Mouse (Mus musculus) thymus, postnatal 10 days (tissue): ENCODE results near the gene Sec14l3.
A peak's percentile ranks its signal among the peaks of the same experiment; 100 is the strongest.

ENCODE experiments used
- DNase-seq, 2 experiments: peaks; one replicate each; pipeline ENCODE4 v3.0.0; 2021; ENCODE audit warnings: low spot score in 2 of 2

The Sec14l3 gene

DNA sequence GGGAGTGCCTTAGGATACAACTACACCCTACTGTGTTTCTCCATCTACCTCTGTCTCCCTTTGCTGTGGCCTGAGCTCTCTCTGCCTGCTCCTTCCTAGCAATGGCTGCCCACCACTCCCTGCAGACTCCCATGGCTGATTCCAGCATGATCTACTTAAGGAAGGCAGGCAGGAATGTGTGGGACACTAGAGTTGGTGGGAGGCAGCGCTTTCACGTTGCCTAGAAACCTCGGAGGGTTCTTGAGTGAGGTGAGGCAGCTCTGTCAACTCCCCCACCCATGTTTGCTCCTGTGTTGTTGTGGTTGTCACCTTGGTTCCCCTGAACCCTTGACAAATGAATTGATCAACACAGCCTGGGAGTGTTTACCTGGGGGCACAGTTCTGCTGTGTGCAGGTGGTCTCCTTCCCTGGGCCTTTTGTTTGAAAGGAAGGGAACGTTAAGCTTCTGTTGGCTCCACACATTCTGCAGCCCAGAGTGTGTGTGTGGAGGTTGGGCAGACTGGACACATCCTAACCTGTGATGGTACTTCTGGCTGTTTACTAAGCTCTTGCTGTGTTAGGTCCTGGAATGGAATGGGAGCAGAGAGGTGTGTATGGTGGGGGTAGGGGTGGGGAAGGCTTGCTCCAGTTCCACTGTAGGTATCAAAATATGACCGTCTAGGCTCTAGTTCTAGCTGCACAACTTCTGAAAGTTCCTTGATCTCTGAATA, 3.6 kb upstream of the Sec14l3 start:
- no peak for DNase-seq

GRCm38 (mm10) chr11:4062523-4062922, 2.1 kb upstream of the Sec14l3 start:
- no peak for DNase-seq

- no peak for DNase-seq
These were observed 1.7 kb upstream of the Sec14l3 start for GRCm38 (mm10) chr11:4062981-4063380.

DNA sequence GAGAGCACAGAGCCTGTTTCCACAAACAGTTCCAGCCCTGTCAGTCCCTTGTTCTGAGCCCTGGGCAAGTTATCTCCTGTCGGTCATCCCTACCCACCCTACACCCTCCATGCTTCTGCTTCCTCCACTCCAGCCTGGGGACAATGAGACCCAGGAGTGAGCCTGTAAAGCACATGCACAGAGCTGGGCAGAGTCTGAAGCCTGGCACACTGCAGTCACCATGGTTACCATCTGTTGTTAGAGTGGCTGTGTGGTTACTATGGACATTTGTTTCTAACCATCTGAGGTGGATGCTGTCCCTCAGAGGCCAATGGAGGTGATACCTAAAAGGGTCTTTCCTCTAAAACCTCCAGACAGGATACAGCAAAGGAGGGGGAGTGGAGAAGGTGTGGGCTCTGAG, 5.0 kb downstream of the Sec14l3 start:
- no peak for DNase-seq

DNA sequence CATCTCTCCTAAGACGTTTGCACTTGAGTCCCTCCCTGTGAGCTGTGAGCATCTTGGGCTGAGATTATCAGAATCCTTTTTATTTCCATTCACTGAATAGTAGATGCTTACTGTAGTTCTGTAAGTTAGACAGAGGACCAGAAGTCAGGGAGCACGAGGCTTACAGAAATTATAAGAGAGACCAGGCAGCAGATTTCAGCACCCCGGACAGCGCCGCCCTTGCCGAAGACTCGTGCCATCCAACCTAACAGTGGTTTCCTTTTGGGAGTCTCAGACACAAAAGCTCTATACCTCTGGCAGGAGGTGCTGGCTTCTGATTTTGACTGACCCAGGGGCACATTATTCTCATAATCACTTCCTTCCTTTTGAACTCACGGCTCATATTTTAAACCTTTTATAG, 12.0 kb downstream of the Sec14l3 start:
- peak in 1 of 2 experiments; percentile 60 for DNase-seq

DNA sequence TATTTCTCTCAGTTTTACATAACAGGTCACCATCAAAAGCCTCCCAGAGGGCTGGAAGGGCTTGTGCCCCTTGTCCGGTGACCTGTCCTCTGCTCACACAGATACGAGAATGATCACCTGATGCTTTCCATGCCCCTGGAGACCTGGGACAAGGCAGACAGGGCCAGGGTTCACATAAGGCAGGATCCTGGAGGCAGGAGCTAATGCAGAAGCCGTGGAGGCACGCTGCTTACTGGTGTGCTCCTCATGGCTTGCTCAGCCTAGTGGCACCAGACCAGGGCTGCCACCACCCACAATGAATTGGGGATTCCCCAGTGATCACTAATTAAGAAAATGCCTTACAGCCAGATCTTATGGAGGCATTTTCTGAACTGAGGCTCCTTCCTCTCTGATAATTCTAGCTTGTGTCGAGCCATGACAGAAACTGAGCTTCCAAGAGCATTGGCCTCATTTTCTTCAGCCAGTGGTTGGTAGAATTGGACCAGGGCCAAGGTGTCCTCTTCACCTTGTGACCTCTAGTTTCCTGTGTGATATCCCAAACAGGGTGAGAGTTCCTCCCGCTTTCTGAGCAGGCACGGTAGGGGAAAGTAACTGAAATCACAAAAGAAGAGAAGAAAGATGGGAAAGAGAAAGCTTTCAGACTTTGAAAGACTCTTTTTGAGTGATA, 13.8 kb downstream of the Sec14l3 start:
- DNase-seq = no peak

DNA sequence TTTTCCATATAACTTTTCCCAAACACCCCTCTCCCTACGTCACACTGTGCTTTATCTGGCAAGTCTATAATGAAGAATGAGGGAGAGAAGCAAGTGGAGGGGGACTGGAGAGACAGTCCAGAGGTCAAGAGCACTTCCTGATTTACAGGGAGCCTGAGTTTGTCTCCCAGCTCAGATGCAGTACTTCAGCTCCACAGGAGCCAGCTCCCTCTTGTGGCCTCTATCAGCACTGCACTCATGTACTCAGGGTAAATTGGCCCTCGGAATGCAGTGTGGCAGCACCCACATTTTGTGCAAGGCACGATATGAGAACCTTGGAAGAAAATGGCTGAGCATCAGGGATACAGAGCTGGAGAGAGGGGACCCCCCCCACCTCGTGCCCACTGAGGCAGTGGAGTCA, 15.6 kb downstream of the Sec14l3 start:
- DNase-seq = peak in 1 of 2 experiments; percentile 48

- peak in 1 of 2 experiments; percentile 69 for DNase-seq
These were observed 18.9 kb downstream of the Sec14l3 start for GRCm38 (mm10) chr11:4083316-4084078.

- DNase-seq = no peak
These were observed 21.6 kb downstream of the Sec14l3 start for GRCm38 (mm10) chr11:4086246-4086645.

DNA sequence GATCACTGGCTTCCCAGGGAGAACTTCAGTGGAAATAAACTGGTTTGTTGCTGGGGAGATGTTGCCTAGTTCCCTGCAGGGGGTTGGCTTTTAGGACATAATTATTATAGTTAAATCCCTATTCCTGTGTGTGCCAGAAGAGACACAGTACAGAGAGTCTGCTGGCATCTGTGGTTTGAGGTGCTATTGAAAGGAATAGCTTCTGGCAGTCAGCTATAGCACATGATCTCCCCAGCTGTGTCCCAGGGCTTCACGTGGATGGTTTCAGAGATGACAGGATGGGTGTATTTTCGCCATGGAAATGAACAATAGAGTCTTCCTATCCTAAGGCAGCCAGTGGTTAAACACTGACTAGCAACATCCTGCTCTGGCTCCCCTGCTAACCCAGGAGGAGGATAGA, 22.6 kb downstream of the Sec14l3 start:
- DNase-seq = no peak

DNA sequence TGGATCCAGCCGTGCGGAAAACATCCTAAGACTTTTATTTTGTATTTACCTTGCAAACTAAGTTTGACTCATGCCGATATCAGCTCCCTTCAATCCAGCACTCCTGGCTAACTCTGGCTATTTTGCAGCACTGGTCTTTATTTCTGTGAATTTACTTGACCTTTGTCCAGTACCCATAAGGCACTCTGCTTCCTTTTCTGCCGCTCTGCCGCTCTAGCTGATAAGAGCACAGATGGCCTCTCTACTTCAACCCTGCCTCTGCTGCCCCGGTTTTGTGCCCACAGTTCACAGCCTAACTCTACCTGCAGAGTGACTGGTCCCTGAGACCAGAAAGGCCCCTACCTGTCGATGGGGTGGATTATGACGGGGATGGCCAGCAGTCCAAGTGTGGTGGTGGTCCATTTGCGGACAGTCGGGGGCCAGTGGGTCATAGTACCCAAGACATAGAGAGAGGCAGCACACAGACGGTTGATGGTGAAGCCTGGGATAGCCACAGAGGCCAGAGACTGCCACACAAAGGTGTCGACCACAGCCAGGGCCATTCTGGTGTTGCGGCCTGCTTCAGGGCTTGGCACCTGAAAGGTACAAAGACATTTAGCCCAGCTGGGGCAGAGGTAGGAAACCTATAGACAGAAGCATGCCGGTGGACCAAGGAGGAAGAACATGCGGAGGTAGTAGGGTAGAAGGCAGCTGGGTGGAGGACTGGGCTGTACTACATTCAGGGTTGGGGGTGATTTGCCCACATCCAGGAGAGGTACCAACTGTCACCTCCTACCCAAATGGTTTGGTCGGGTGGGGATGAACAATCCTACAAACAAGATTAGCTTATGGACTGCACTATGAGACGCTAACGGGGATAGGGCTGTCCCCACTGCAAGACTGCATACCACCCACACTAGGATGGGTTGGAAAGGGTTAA, 29.1 kb downstream of the Sec14l3 start:
- no peak for DNase-seq

DNA sequence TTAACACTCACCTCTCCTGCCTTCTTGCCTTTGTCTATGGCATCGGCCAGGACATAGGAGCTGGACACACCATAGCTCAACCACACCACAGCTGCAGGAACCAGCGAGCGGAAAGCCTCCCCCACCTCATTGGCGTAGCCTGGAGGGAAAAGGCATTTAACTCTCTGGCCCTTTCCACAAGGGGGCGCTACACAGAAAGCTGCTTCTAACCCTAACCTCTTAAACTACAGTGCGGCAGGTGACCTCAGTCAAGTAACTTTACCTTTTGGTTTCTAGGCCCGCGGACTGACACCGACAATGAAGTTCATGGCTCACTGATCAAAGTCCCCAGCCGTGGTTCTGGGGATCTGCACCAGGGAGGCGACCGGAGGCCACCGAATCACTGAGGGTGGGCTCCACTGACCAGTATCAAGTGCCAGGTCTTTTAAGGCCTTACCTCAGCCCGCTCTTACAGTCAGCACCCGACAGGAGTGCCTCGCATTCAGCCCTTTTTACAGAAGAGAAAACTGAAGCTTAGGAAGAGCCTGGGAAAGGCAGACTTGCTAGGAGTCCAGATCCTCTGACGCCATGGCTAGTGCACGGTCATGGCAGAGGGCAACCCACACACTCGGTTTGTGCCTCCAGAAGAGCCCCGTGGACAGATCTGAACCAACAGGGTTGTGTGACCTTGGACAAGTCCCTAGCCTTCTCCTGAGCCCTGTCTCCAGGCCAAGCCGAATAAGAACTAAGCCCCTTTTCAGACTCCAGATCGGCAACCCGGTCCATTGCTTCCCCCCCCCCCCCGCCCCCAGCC, 29.9 kb downstream of the Sec14l3 start:
- DNase-seq = peak; percentile 48 to 67

GRCm38 (mm10) chr11:4095171-4096053, 30.8 kb downstream of the Sec14l3 start, which contains the start of gene Mtfp1:
Mtfp1 (minus strand) TSS chr11:4095445.
- DNase-seq = peak; percentile 46 to 66

DNA sequence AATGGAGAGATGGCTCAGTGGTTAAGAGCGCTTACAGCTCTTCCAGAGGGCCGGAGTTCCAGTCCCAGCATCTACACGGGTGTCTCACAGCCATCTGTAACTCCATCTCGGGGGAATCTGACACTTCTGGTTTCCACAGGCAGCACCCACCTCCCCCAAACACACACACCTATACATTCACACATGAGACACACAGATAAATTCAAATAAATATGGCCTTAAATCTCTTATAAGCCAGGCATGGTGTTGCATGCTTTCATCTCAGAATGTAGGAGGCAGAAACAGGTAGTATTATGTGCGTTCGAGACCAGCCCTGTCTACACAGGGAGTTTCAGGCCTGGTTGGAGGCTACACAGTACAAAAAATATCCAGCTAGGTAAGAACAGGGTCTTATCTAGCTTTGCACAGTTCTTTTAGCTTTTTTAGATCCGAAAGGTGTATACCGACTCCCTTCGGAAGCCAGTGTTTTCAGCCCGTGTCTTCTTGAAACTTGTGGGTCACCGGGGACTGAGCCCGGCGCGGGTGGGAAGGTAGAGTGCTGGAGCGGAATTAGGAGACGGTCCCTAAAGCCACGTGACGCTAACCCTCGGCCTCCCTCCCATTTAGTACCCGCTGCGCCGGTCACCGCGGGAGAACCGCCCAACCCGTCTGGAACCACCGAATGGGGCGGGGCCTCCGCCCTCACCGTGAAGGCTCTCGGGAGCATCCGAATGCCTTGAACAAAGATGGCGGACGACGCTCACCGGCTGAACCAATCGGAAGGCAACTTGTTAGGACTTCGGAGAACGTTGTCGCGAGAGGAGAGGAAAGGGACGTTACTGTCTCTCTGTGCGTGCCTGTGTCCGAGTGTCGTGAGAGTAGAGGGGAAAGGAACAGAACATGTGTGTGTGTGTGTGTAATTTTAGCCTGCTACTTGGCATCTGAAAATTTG, 31.7 kb downstream of the Sec14l3 start:
- peak; percentile 90 to 92 for DNase-seq

- peak; percentile 15 to 24 for DNase-seq
These were observed 32.5 kb downstream of the Sec14l3 start for GRCm38 (mm10) chr11:4097091-4097621.

- peak; percentile 16 to 45 for DNase-seq
These were observed 33.5 kb downstream of the Sec14l3 start for GRCm38 (mm10) chr11:4098120-4098519.

GRCm38 (mm10) chr11:4098816-4099215, 34.2 kb downstream of the Sec14l3 start:
- DNase-seq = no peak

DNA sequence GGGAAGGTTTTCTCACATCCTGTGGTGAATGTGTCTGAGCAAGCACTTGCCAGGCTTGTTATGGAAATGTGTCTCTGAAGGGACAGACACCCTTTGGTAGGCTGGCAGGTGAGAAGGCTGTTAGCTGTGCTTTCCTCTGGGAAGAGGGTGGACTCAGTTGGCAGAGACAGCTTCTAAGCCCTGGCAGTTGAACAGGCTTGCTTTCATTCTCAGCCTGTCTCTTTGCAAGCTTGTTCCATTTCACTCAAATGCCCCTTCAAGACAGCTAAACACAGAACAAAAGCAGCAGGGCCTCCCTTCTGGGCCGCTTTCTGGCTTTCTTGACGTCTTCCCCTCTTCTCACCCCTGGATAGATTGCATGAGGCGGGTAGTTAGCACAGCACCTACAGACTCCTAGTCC, 34.8 kb downstream of the Sec14l3 start:
- DNase-seq = no peak
